Mouse (Mus musculus) adrenal gland, adult 18-20 months (tissue): ENCODE results near the gene Dctd. TPM values are rescaled to one million over a fixed set of nuclear protein-coding genes. Genes with fewer than 3 reads are reported as not detected.

ENCODE experiments used
- DNase-seq, 2 experiments: peaks; one replicate each; pipeline ENCODE4 v3.0.0; 2021 to 2022; ENCODE audit warnings: low spot score in 2 of 2
- long read RNA-seq, 2 experiments: library from polyadenylated mRNA; stranded (forward); transcript quantifications; one replicate each; pipeline ENCODE4 v2.0.0; 2021
- total RNA-seq, 2 experiments: library from RNA; stranded (reverse); gene quantifications; 1 replicate in 1 of 2; 2 replicates in 1 of 2; pipeline ENCODE4 v1.2.3; 2021

The Dctd gene
- 1 to 10 TPM in 1 of 2 experiments, under 1 TPM in 1; 0.96 to 2.9 TPM for total RNA-seq
- long read RNA-seq, experiment 1, partial matches to known transcripts, result 0 of 2 reads
- long read RNA-seq, experiment 1, other reads (novel, unspliced or antisense), result 0 of 2 reads
- long read RNA-seq, experiment 2, partial matches to known transcripts, result 3 of 5 reads
- long read RNA-seq, experiment 2, other reads (novel, unspliced or antisense), result 0 of 5 reads

DNA sequence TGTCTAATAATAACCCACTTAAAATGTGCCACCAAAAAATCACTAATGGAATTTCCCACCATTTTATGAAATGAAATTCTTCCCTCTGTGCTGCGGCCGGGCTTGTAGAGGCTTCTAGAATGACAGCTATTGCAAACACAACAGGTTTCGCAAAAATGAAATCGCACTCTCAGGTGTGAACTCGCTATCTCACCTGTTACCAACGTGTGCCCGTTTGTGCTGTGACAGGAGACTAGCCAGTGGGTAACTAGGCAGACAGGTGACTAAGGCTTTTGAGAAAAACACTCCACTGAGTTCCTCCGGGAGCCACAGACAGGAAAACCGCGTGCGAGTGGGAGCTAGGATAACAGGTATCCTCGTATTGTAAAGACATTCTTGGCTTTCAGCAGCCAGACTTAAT, at the start of gene Dctd:
TSS of gene Dctd (plus strand) at position 301 of the 400 bp plus-strand sequence.
- DNase-seq, result no peak

DNA sequence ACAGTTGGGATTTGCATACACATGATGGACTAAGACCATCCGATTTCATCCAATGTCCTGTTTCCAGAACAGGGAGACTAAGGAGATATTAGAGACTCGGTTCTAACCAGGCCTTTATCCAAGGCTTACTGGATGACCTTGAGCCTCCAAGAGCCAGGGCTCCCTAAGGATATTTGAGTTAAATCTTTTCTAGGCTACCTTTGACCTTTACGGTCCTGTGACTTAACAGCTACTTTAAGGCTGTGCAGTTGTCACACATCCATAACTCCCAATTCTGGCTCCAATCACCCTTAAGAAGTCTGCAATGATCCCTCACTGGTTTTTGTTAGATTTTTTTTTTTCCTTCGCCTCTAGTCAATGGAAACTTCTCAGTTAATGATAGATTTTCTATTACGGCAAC, 45.3 kb upstream of the Dctd start:
- no peak for DNase-seq

DNA sequence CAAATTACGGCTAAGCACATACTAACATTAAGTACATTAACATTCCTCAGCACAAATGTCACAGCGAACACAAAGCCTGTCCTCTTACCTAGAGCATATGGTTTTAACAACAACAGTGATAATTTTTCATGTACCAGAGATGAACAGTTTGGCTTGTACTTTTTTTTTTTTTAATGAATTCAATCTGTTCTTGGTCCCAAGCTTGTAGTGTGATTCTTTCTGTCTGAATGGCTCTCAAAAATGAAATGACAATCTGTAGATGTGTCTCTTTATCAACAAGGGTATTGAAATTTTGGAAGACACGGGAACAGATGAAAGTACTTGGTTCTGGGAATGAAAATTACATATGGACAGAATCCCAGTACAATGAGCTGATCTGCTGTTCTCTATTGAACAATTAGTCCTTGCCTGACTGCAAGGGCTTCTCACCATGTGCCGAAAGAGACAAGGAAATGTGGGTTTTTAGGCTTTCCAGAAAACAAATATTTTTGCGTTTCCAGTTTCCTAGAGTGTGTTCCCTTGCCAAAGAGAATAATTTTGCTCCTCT, 35.3 kb upstream of the Dctd start:
- no peak for DNase-seq

- DNase-seq, result no peak
Observed at GRCm38 (mm10) chr8:48074149-48074548, 24.7 kb upstream of the Dctd start.

- DNase-seq, result no peak
Observed at GRCm38 (mm10) chr8:48082343-48082742, 16.5 kb upstream of the Dctd start.

GRCm38 (mm10) chr8:48090661-48091060, 8.2 kb upstream of the Dctd start:
- DNase-seq, result no peak

GRCm38 (mm10) chr8:48095378-48095777, 3.5 kb upstream of the Dctd start:
- DNase-seq, result no peak

DNA sequence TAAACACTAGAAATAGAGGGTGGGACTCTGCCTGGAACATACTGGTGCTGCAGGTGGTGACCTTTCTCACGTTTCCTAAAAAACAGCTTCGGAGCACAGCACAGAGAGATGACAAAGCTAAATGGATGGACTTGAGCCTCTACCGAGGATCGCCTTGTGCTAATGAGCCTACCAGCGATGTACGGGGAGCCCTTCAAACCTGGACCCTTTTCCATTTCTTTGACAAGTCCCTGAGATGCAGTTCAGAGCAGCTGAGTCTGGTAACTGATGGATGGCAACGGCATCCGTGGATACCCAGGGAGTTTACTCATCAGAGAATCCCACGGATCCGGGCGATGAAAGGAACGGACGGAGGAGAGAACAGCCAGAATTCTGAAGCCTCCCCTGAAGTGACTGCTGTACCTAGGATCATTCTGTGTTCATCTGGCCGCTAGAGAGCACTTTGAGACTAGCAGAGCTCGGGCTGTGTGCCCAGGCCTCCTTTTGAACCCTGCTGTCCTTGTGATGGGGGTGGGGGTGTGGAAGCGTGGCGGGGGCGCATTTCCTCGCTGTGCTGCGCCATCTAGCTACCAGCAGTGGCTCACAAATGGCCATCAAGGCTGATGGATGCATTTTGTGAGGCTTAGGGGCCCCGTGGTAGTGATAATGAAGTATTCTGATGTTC, 1.6 kb upstream of the Dctd start:
- peak; percentile 35 to 44 for DNase-seq

DNA sequence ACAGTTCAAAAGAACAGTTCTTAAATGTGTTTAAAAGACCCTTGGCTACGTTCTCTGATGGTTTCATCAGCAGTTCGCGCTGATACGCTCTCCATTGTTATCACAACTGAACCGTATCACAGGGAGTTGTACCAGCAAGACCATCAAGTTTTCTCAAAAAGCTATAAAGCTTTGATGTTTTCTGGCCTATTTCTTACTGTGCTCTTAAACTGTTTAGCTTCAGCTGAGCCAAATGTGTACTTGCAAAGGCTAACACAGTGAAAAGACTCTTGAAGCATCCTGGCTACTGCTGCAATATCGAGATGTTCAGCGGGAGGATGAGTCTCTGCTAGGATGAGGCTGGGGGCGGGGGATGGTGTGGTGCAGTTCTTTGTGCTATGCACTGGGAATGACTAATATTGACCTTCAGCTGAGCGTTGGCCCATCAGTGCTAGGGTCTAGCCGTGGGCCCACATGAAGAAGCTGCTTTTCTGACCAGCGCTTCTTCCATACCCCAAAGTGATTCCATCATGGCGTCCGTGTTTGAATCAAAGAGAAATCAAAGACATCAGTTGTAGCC, 732 bp upstream of the Dctd start:
- DNase-seq, result no peak

DNA sequence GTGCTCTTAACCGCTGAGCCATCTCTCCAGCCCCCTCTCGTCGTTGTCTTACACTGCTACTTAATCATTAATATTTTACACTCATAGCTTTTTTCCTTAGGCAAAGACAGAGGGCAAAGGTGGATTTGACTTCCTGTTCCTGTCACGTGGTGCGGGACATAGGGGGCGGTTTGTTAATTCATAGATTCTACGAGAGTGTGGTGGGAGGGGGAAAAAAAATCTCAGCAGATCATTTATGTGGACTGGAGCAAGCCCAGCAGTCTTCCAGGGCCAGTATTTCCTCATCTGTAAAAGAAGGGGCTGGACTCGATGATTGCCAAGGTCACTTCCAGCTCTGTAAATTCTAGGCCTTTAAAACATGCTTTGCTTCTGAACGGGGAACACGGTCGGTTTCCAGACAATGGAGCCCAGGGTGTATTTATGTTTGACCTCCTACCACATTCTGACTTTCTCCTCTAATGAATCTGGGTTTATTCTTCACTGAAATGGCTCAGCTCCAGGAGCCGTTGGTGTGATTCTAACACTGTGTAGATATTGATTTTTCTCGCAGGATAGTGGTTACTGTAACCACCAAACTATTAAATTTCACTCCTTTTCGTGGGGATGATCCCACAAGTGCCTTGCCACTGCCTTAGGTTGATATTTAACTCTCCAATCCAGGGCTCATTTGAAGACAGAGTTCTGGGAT, 1.4 kb downstream of the Dctd start:
- no peak for DNase-seq

- no peak for DNase-seq
Observed at GRCm38 (mm10) chr8:48109373-48109855, 10.5 kb downstream of the Dctd start.

DNA sequence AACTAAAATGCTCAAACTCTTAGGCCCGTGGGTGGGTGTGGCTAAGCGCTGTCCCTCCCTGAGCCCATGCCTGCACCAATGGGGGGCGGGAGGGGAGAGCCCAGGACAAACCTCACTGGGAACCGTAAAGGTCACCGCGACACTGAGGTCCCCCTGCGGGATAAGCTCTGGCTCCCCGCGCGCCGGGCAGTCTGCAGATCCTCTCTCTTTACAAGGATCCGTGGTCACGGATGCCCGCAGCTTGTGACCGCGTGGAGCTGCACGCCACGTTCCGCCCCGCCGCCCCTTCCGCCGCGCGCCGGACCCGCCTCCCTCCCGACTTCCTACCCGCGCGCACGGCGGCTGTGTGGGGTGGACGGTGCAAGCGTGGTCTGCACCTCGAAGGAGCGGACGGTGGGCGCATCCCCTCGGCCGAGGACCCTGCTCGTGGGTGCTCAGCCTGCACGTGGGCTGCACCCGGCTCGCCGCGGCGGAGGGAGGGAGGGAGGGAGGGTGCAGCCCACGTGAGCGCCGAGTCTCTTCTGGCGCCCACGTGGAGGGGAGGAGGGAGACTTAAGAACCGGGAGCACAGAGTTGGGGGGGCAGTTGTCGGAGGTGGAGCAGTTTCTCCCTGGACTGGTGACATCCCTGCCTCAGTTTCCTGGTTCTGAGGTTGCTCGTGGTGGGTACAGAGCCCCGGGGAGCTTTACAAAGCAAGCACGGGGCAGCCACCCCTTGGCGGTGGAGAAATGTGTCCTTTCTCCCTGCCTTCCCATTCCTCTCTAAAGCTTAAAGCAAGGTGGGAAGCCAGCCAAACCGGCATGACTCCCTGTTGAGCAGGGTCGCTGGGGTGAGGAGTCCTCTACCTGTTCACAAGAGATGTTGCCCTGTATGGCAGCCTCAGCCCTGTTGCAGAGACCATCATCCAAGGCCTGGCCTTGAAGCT, 11.2 kb downstream of the Dctd start:
- DNase-seq, result peak; percentile 52 to 57

DNA sequence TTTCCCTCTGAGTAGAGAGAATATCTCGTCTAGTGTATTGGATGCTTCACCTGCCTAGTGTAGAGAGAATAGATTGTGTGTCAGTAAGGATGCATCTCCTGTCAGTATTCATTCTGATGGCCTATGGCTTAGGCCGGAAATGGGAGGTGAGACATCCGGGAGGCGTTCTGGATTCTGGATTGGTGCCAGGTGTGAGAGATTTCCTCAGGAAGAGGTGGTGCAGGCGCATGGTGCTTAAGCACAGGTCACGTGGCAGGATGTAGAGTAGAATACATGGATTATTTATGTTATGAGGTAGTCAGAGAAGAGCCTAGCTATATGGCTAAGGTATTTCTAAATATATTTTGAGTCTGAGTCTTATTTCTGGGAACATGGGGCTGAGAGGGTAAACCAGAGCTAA, 15.7 kb downstream of the Dctd start:
- DNase-seq, result no peak

DNA sequence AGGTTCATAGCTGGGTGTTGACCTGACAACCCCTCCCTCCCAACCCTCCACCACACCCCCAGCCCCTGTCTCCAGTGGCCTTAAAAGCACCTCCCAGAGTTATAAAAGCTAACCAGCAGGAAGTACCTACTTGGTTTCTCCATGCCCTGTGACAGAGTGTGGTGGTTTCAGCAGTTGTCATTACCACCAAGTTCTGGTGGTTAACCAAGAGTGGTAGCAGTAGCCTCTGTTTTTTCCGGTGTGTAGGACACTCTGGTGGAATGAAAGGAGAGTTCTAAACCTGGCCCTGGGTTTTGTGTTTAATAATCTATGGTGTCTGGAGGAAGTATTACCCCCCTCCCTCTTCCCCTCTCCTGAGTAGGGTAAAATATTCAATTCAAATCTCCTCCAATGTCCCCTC, 24.1 kb downstream of the Dctd start:
- no peak for DNase-seq

DNA sequence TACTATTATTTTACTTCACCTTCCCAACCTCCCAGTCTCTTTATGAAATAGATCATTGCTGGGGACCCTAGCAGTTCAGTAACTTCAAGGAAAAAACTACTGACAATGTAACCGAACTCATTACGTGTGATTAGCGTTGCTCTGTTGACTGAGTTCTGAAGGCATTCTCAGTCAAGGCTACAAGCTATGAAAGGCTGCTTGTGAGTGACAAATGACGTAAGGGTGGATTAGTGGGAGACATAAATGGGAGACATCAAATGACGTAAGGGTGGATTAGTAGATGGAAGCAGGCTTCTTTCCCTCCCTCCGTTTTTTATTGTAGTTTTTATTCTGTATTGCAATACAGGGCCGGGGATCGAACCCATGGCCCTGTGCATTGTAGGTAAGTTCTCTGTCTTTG, 26.0 kb downstream of the Dctd start:
- no peak for DNase-seq

DNA sequence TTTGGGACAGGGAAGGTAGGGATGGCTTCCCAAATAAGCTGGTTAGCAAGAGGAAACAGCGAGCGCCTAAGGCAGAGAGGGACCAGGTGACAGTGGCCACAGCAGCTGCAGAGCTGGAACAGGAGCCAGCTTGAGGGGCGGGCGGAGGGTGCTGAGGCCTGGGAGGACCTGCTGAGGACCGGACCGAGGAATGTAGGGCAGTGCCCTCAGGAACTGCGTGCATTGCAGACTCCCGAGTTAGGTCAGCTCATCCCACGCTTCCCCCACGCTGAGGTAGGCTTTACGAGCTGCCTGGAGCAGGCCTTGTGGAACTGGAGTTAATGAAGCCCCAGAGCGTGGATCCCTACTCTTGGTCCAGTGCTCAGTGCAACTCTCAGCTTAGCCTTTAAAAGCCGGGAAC, 28.1 kb downstream of the Dctd start:
- DNase-seq, result no peak

- no peak for DNase-seq
Observed at GRCm38 (mm10) chr8:48130266-48130665, 31.4 kb downstream of the Dctd start.

GRCm38 (mm10) chr8:48133321-48133720, 34.4 kb downstream of the Dctd start:
- no peak for DNase-seq

GRCm38 (mm10) chr8:48136804-48137650, 38.1 kb downstream of the Dctd start:
- no peak for DNase-seq

DNA sequence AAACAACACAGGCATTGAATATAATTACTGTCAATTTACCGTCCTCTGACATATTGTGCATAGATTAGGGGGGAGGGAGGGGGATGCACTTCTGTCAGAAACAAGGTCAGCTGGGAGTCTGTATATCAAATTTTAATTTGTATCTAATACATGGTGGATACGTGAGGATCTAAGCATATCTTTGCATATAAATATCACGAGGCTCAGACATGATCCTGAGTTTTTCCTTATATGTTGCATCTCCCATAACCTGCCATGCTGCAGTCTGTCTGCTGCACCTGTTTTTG, 38.7 kb downstream of the Dctd start:
- no peak for DNase-seq
